Mouse (Mus musculus): Measurements from ENCODE around the gene Tomm7.
"Not testable (repeated sequence)": the region's sequence is repeated elsewhere in the genome, so short reads cannot be mapped to it uniquely, and the experiment has no call there.

Gene Tomm7

GRCm38 (mm10) chr5:23843674-23844530 is at the start of gene Tomm7:
Gene Tomm7 (minus strand): TSS chr5:23844161.
- peak; percentile 98 for DNase-seq (ENCODE audit: low spot score)

- no peak for DNase-seq (ENCODE audit: low spot score)
Observed at GRCm38 (mm10) chr5:23893156-23893863, 49.3 kb upstream of the Tomm7 start.

GRCm38 (mm10) chr5:23890734-23891133 is 46.8 kb upstream of the Tomm7 start:
- DNase-seq (ENCODE audit: low spot score): peak; percentile 35

DNA sequence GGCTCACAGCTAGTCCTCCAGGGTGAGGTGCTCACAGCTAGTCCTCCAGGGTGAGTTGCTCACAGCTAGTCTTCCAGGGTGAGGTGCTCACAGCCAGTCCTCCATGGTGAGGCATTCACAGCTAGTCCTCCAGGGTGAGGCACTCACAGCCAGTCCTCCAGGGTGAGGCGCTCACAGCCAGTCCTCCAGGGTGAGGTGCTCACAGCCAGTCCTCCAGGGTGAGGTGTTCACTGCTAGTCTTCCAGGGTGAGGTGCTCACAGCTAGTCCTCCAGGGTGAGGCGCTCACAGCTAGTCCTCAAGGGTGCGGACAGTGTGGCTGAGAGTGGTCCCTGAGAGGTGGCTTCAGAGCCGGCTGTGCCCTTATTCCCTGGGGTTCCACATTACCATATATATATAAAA is 45.5 kb upstream of the Tomm7 start:
- no peak for DNase-seq (ENCODE audit: low spot score)

DNA sequence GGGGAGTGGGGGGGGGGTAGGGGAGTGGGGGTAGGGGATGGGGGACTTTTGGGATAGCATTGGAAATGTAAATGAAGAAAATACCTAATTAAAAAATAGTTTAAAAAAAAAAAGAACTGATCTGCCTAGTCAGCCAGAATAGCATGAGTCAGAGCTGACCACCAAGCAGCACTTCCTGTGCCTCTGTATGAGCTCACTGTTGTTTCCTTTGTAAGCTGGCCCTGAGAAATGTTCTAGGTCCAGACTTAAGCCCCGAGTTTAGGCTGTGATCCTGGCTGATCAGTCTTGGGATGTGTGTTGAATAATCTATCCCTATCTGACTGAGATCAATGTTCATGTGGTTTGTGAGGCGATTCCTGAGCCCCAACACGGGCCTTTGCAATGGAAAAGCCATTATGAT is 43.1 kb upstream of the Tomm7 start:
- DNase-seq (ENCODE audit: low spot score): no peak

GRCm38 (mm10) chr5:23874457-23874856 is 30.5 kb upstream of the Tomm7 start:
- DNase-seq (ENCODE audit: low spot score): no peak

DNA sequence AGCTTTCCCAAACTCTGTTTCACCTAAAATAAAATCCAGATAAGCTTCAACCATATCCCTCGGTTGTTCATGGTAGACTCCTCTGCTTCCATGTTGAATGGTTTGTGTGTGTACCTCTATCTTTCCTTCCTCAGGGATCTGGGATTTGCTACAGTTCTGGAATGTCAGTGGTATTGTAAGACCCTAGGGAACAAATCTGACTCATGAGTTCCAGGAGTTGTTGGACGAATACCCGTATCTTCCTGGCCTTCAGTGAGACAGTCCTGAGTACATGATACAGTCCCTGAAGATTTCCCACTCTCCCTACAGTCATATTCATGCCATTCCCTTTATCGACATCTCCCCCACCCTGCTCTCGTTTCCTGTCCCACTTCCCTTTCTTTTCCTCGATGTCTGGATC is 28.6 kb upstream of the Tomm7 start:
- no peak for DNase-seq (ENCODE audit: low spot score)

GRCm38 (mm10) chr5:23871323-23871722 is 27.4 kb upstream of the Tomm7 start:
- DNase-seq (ENCODE audit: low spot score): not testable (repeated sequence)

GRCm38 (mm10) chr5:23865941-23866340 is 22.0 kb upstream of the Tomm7 start:
- no peak for DNase-seq (ENCODE audit: low spot score)

GRCm38 (mm10) chr5:23864054-23864965 is 20.3 kb upstream of the Tomm7 start:
- DNase-seq (ENCODE audit: low spot score): no peak

GRCm38 (mm10) chr5:23863166-23864053 is 19.4 kb upstream of the Tomm7 start:
- no peak for DNase-seq (ENCODE audit: low spot score)

DNA sequence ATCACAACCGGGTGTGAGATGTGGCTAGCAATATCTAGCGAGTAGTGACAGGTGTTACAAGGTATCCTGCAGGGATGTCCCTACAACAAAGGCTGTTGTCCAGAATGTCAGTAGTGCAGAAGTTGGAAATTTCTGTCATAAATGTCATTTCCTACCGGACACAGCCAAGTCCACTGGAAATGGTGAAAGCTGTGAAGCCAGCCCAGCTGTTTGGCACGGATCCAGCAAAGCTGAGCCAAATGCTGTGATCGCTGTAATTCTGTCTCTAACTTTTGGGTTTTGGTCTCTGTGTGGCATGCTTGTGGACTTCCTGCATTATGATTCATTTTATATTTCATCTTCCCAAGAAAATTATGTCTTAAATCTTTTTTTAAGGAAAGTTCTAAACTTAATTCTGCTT is 18.3 kb upstream of the Tomm7 start:
- DNase-seq (ENCODE audit: low spot score): no peak

DNA sequence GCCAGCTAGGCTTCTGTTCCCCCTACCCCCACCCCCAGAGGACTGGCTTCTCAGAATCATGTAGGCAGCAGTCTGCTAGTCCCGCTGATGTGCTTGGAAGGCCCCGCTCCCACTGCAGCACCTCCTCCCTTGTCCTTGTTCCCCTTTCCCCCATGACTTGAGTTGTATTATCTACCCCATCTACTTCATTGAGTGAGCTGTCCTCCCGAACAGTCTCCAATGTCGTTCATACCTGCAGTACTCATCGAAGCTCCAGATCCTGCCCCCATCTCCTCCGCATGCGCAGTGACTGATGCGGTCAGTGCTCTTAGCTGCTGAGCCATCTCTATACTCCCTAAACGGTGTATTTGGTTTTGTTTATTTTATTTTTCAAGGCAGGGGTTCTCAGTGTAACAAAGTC is 17.8 kb upstream of the Tomm7 start:
- no peak for DNase-seq (ENCODE audit: low spot score)

GRCm38 (mm10) chr5:23859896-23860295 is 15.9 kb upstream of the Tomm7 start:
- DNase-seq (ENCODE audit: low spot score): no peak

DNA sequence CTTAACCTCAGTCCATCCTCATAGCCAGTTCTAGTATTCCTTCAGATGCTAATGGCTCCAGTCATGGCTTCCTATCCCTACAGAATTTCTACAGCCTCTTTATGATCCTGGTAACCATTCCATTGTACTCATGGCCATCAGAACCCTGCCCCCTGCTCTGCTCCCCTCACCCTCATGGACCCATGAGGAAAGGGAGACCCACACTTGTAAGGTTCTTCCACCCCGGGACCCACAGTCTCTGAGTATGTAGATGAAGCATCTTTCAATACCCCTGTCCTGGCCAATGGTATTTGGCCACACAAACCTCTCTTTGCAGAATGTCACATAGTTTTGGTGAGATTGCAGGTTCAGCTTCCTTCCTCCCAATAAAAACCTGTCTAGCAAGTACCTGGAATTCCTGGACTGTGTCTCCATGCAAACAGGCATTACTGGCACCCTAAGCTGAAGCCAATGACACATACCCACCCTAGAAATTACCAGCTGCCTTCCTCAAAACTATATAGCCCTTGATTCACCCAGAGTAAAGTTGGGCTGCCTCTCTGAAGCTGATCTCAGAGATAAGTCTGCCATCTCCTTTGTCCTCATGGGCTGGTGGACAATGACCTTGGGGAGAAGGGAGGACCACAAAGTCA is 15.2 kb upstream of the Tomm7 start:
- DNase-seq (ENCODE audit: low spot score): no peak

- DNase-seq (ENCODE audit: low spot score): no peak
Observed at GRCm38 (mm10) chr5:23858643-23859042, 14.7 kb upstream of the Tomm7 start.

GRCm38 (mm10) chr5:23858001-23858400 is 14.0 kb upstream of the Tomm7 start:
- DNase-seq (ENCODE audit: low spot score): no peak

DNA sequence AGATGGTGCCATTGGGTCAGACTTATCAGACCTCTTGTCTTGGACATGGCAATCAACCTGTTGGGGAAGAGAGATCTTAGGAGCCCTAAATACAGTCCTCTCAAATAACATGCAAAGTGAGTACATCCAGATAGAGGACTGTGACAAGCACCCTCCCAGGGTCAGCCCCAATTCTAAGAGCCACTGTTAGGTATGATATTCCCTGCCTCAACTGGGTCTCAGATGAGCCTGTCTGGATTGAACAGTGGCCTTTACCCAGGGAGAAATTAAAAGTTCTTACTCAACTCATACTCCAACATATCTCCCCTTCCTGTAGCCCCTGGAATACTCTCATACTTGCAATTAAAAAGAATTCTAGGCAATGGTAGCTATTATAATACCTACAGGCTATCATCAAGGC is 13.2 kb upstream of the Tomm7 start:
- no peak for DNase-seq (ENCODE audit: low spot score)

- DNase-seq (ENCODE audit: low spot score): no peak
Observed at GRCm38 (mm10) chr5:23856164-23856563, 12.2 kb upstream of the Tomm7 start.

- no peak for DNase-seq (ENCODE audit: low spot score)
Observed at GRCm38 (mm10) chr5:23855484-23855883, 11.5 kb upstream of the Tomm7 start.

- DNase-seq (ENCODE audit: low spot score): not testable (repeated sequence)
Observed at GRCm38 (mm10) chr5:23852916-23853315, 9.0 kb upstream of the Tomm7 start.
